Mouse (Mus musculus): ENCODE measurements around the gene S1pr1. TPM values are rescaled to one million over a fixed set of nuclear protein-coding genes. Genes with fewer than 3 reads are reported as not detected.

The S1pr1 gene
- polyA plus RNA-seq, 2 experiments = 18.5 to 20.5 TPM

- H3K4me2 ChIP-seq (replicated peaks; ENCODE audit: low read depth, low read length, severe bottlenecking) = no peak overlapping the region
- no peaks in the 10 kb centered on the region for H3K27me3 ChIP-seq (ENCODE audit: control insufficient read depth, insufficient read depth, low read length)
- H3K9ac ChIP-seq (ENCODE audit: low read depth, low read length, severe bottlenecking) = no peak overlapping the region
- no peaks in the 10 kb centered on the region for H3K9me3 ChIP-seq (ENCODE audit: control insufficient read depth, low read length)
- DNase-seq (ENCODE audit: low spot score) (no peak), ATAC-seq (ENCODE audit: low FRiP score, low read depth) (no peak)
- no peaks in the 10 kb centered on the region for H3K36me3 ChIP-seq (ENCODE audit: control insufficient read depth, insufficient read depth, low read length)
- 39% methylated on average over 2 of the region's 2 CpGs for WGBS
- no peak for TF ChIP-seq POLR2A (IDR thresholded peaks at IDR 0.05; ENCODE audit: borderline replicate concordance, extremely low read depth, insufficient read depth, insufficient read length)
- no peak overlapping the region for H3K27ac ChIP-seq (replicated peaks; ENCODE audit: low read depth, low read length)
- peaks cover 6% of the 10 kb centered on the region; the same call in 1 of the 2 replicates for H3K4me1 ChIP-seq (ENCODE audit: control insufficient read depth, insufficient read depth, low read length)
- no peak overlapping the region for H3K4me3 ChIP-seq (replicated peaks; ENCODE audit: low read length)
These were observed 23.7 kb upstream of the S1pr1 start for GRCm38 (mm10) chr3:115738524-115738923.

GRCm38 (mm10) chr3:115737785-115738318 is 23.0 kb upstream of the S1pr1 start:
- H3K27ac ChIP-seq (replicated peaks; ENCODE audit: low read depth, low read length) = no peak overlapping the region
- H3K27me3 ChIP-seq (ENCODE audit: control insufficient read depth, insufficient read depth, low read length) = no peaks in the 10 kb centered on the region
- TF ChIP-seq POLR2A (IDR thresholded peaks at IDR 0.05; ENCODE audit: borderline replicate concordance, extremely low read depth, insufficient read depth, insufficient read length) = no peak
- no peak overlapping the region for H3K4me3 ChIP-seq (replicated peaks; ENCODE audit: low read length)
- DNase-seq (ENCODE audit: low spot score) (peak; percentile 27), ATAC-seq (ENCODE audit: low FRiP score, low read depth) (peak; percentile 47; the same call in 1 of the 2 replicates)
- peak overlapping the region; percentile 9; the same call in 1 of the 2 replicates for H3K4me2 ChIP-seq (replicated peaks; ENCODE audit: low read depth, low read length, severe bottlenecking)
- no peaks in the 10 kb centered on the region for H3K36me3 ChIP-seq (ENCODE audit: control insufficient read depth, insufficient read depth, low read length)
- 19% methylated on average over 11 of the region's 11 CpGs for WGBS
- H3K9ac ChIP-seq (ENCODE audit: low read depth, low read length, severe bottlenecking) = no peak overlapping the region
- H3K4me1 ChIP-seq (ENCODE audit: control insufficient read depth, insufficient read depth, low read length) = peaks cover 6% of the 10 kb centered on the region; the same call in 1 of the 2 replicates
- H3K9me3 ChIP-seq (ENCODE audit: control insufficient read depth, low read length) = no peaks in the 10 kb centered on the region

- H3K4me3 ChIP-seq (replicated peaks; ENCODE audit: low read length) = no peak overlapping the region
- H3K27ac ChIP-seq (replicated peaks; ENCODE audit: low read depth, low read length) = no peak overlapping the region
- 91% methylated on average over 3 of the region's 3 CpGs for WGBS
- no peak overlapping the region for H3K9ac ChIP-seq (ENCODE audit: low read depth, low read length, severe bottlenecking)
- no peak overlapping the region for H3K4me2 ChIP-seq (replicated peaks; ENCODE audit: low read depth, low read length, severe bottlenecking)
- ATAC-seq (ENCODE audit: low FRiP score, low read depth) (no peak), DNase-seq (ENCODE audit: low spot score) (no peak)
- no peaks in the 10 kb centered on the region for H3K9me3 ChIP-seq (ENCODE audit: control insufficient read depth, low read length)
- no peak for TF ChIP-seq POLR2A (IDR thresholded peaks at IDR 0.05; ENCODE audit: borderline replicate concordance, extremely low read depth, insufficient read depth, insufficient read length)
- no peaks in the 10 kb centered on the region for H3K36me3 ChIP-seq (ENCODE audit: control insufficient read depth, insufficient read depth, low read length)
- H3K4me1 ChIP-seq (ENCODE audit: control insufficient read depth, insufficient read depth, low read length) = peaks cover 6% of the 10 kb centered on the region; the same call in 1 of the 2 replicates
- no peaks in the 10 kb centered on the region for H3K27me3 ChIP-seq (ENCODE audit: control insufficient read depth, insufficient read depth, low read length)
These were observed 20.7 kb upstream of the S1pr1 start for GRCm38 (mm10) chr3:115735540-115735939.

- no peak overlapping the region for H3K27ac ChIP-seq (replicated peaks; ENCODE audit: low read depth, low read length)
- H3K4me3 ChIP-seq (replicated peaks; ENCODE audit: low read length) = no peak overlapping the region
- peaks cover 6% of the 10 kb centered on the region; the same call in 1 of the 2 replicates for H3K4me1 ChIP-seq (ENCODE audit: control insufficient read depth, insufficient read depth, low read length)
- no peak for DNase-seq (ENCODE audit: low spot score)
- no peak overlapping the region for H3K4me2 ChIP-seq (replicated peaks; ENCODE audit: low read depth, low read length, severe bottlenecking)
- H3K9me3 ChIP-seq (ENCODE audit: control insufficient read depth, low read length) = no peaks in the 10 kb centered on the region
- no peaks in the 10 kb centered on the region for H3K27me3 ChIP-seq (ENCODE audit: control insufficient read depth, insufficient read depth, low read length)
- TF ChIP-seq POLR2A (IDR thresholded peaks at IDR 0.05; ENCODE audit: borderline replicate concordance, extremely low read depth, insufficient read depth, insufficient read length) = no peak
- ATAC-seq (ENCODE audit: low FRiP score, low read depth) = no peak
- H3K36me3 ChIP-seq (ENCODE audit: control insufficient read depth, insufficient read depth, low read length) = no peaks in the 10 kb centered on the region
- no peak overlapping the region for H3K9ac ChIP-seq (ENCODE audit: low read depth, low read length, severe bottlenecking)
- 75% methylated on average over 3 of the region's 3 CpGs for WGBS
These were observed 20.0 kb upstream of the S1pr1 start for GRCm38 (mm10) chr3:115734841-115735240.

- WGBS = 86% methylated on average over 7 of the region's 7 CpGs
- no peak overlapping the region for H3K4me3 ChIP-seq (replicated peaks; ENCODE audit: low read length)
- DNase-seq (ENCODE audit: low spot score) (no peak), ATAC-seq (ENCODE audit: low FRiP score, low read depth) (no peak)
- no peak for TF ChIP-seq POLR2A (IDR thresholded peaks at IDR 0.05; ENCODE audit: borderline replicate concordance, extremely low read depth, insufficient read depth, insufficient read length)
- H3K27me3 ChIP-seq (ENCODE audit: control insufficient read depth, insufficient read depth, low read length) = no peaks in the 10 kb centered on the region
- no peak overlapping the region for H3K4me2 ChIP-seq (replicated peaks; ENCODE audit: low read depth, low read length, severe bottlenecking)
- H3K9me3 ChIP-seq (ENCODE audit: control insufficient read depth, low read length) = no peaks in the 10 kb centered on the region
- no peak overlapping the region for H3K27ac ChIP-seq (replicated peaks; ENCODE audit: low read depth, low read length)
- H3K36me3 ChIP-seq (ENCODE audit: control insufficient read depth, insufficient read depth, low read length) = no peaks in the 10 kb centered on the region
- no peak overlapping the region for H3K9ac ChIP-seq (ENCODE audit: low read depth, low read length, severe bottlenecking)
- no peaks in the 10 kb centered on the region for H3K4me1 ChIP-seq (ENCODE audit: control insufficient read depth, insufficient read depth, low read length)
These were observed 15.5 kb upstream of the S1pr1 start for GRCm38 (mm10) chr3:115730336-115730735.

Measured in limb, embryonic 14.5 days (tissue).